Mouse (Mus musculus) hindbrain, postnatal 0 days (tissue): ENCODE measurements at regions not wholly inside any gene's neighbourhood (a gene's known extent, or its start where the extent isn't known, plus 50 kb on each side); places are given as distances from the start of the nearest gene placed in this dataset.
A peak's percentile ranks its signal among the peaks of the same experiment; 100 is the strongest.

Experiments used
- ATAC-seq: fragments of 200-750 bp; cut with Nextera tagmentation; 2 replicates; pipeline ENCODE4 v1.8.0; 2017; ENCODE audit warnings: mild to moderate bottlenecking, moderate TSS enrichment, moderate library complexity
- DNase-seq: peaks from one replicate; pipeline ENCODE4 v3.0.0-alpha.2; 2015; ENCODE audit warnings: low spot score
- H3K27ac ChIP-seq: fragments of 300-500 bp; sonication (generic); 2 replicates; pipeline ENCODE4 v1.5.1; 2014; ENCODE audit warnings: mild to moderate bottlenecking
- H3K27me3 ChIP-seq: fragments of 300-500 bp; sonication (generic); 2 replicates; pipeline ENCODE4 v1.6.1; 2014; ENCODE audit warnings: low read length, mixed read lengths; ENCODE audit not compliant: insufficient read depth
- H3K36me3 ChIP-seq: fragments of 300-500 bp; sonication (generic); 2 replicates; pipeline ENCODE4 v1.6.1; 2014; ENCODE audit warnings: low read length, mixed read lengths; ENCODE audit not compliant: insufficient read depth
- H3K4me1 ChIP-seq: fragments of 300-500 bp; sonication (generic); 2 replicates; pipeline ENCODE4 v1.6.1; 2014; ENCODE audit warnings: antibody characterized with exemption, low read length, mixed read lengths; ENCODE audit not compliant: insufficient read depth
- H3K4me2 ChIP-seq: fragments of 300-500 bp; sonication (generic); 2 replicates; pipeline ENCODE4 v1.6.1; 2014; ENCODE audit warnings: low read depth, mild to moderate bottlenecking, low read length, moderate library complexity, mixed read lengths
- H3K4me3 ChIP-seq: fragments of 300-500 bp; sonication (generic); 2 replicates; pipeline ENCODE4 v1.5.1; 2014; ENCODE audit warnings: low read length
- H3K9ac ChIP-seq: fragments of 300-500 bp; sonication (generic); replicated peaks from 2 replicates; pipeline ENCODE4 v1.6.1; 2014; ENCODE audit warnings: mild to moderate bottlenecking, low read length, moderate library complexity, mixed read lengths
- H3K9me3 ChIP-seq: fragments of 300-500 bp; sonication (generic); 2 replicates; pipeline ENCODE4 v1.6.1; 2016; ENCODE audit warnings: low read length, mixed read lengths
- CTCF ChIP-seq: IDR thresholded peaks from 2 replicates; pipeline ENCODE4 v1.5.1; 2016; ENCODE audit warnings: antibody characterized with exemption, control low read depth, low read depth
- WGBS: fragments of 180-500 bp; shearing (Covaris S2); extraction: QIAGEN DNeasy Blood & Tissue Kit; methylation state at CpG from one replicate; pipeline ENCODE4 v1.1.7; 2014; 5-methylcytosine and 5-hydroxymethylcytosine counted together

DNA sequence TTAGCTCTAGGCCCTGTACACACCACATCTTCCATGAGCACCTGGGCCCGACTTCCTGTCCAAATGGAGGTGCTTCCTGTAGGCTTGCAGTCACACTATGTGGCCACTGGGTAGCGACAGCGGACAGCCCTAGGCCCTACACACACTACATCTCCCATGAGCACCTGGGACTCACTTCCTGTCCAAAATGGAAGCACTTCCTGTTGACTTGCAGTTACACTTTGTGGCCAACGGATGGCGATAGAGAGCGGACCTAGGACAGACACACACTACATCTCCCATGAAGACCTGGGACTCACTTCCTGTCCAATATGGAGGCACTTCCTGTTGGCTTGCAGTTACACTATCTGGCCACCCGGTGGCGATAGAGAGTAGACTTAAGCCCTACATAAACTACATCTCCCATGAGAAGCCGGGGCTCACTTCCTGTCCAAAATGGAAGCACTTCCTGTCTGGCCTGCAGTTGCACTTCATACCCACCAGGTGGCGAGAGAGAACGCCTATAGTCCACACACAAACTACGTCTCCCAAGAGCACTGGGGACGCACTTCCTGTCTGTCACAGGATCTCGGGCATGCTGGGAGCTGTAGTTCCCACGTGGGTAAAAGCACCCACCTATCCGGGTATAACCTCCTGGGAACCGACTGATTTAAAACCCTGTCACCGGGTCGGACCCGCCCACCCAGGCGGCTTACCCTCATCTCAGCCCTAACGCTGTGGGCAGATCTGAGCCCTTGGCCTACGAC lies 96.1 kb upstream of the Rab39b start:
- no peaks in the 10 kb centered on the region for H3K36me3 ChIP-seq
- 14% methylated on average over 23 of the region's 23 CpGs for WGBS
- no peaks in the 10 kb centered on the region for H3K27me3 ChIP-seq
- peak overlapping the region; percentile 32 for H3K4me3 ChIP-seq
- peak; percentile 97 for ATAC-seq
- no peak overlapping the region for H3K27ac ChIP-seq
- H3K4me1 ChIP-seq, result no peaks in the 10 kb centered on the region
- H3K9ac ChIP-seq, result no peak overlapping the region
- peak overlapping the region; percentile 27; the same call in 1 of the 2 replicates for H3K4me2 ChIP-seq
- H3K9me3 ChIP-seq, result no peaks in the 10 kb centered on the region
- peak; percentile 96 for DNase-seq
- peak; percentile 84 for TF ChIP-seq CTCF

DNA sequence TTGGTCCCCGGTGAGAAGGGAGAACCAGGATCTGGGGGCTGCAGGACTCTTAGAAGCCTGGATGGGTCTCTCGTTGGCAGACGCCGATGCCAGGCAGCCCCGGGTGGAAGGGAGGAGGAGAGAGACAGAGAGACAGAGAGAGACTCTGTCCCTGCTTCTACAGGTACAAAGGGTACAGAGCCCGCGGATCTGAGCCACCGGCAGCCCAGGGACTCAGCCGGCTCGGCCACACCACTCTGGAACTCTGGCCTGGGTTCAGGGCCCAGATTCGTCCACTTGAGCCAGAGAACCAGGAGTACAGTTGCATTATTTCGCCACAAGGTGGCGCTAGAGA lies 95.5 kb upstream of the Rab39b start:
- no peak for DNase-seq
- ATAC-seq, result no peak
- Histone ChIP-seq H3K9me3 (no peaks in the 10 kb centered on the region), H3K4me2 (peak overlapping the region; percentile 47), H3K4me3 (peak overlapping the region; percentile 31), H3K27me3 (no peaks in the 10 kb centered on the region), H3K36me3 (no peaks in the 10 kb centered on the region), H3K27ac (peak overlapping the region; percentile 20; the same call in 1 of the 2 replicates), H3K4me1 (no peaks in the 10 kb centered on the region), H3K9ac (peak overlapping the region; percentile 51)
- no peak for TF ChIP-seq CTCF
- 48% methylated on average over 13 of the region's 13 CpGs for WGBS

DNA sequence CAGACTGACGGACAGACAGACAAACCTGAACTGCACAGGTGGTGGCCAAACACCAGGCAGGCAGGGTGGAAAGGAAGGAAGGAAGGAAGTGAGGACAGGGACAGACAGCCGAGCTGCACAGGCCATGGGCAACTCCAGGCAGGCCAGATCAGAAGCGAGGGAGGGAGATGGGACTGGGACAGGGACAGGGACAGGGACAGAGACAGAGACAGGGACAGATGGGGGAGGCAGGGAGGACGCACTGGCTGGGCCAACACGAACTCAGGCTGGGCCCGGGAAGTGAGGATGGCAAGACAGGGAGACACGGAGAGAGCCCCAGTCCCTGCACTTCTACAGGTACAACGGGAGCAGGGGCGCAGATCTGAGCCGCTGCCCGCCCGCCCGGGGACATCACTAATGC lies 94.9 kb upstream of the Rab39b start:
- WGBS, result 87% methylated on average over 13 of the region's 13 CpGs

DNA sequence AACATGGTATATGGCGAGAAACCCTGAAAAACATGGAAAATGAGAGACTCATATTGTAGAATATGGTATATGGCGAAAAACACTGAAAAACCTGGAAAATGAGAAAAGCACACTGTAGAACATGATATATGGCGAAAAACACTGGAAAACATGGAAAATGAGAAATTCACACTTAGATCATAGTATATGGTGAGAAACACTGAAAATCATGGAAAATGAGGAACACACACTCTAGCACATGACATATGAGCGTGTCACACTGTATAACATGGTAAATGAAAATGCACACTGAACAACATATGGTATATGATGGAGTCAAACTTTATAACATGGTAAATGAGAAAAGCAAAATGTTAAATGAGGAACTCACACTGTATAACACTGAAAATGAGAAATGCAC lies 89.6 kb upstream of the Rab39b start:
- ATAC-seq (no peak), DNase-seq (no peak)
- H3K4me3 ChIP-seq, result no peak overlapping the region
- H3K4me2 ChIP-seq, result no peak overlapping the region
- no peak overlapping the region for H3K9ac ChIP-seq
- no peaks in the 10 kb centered on the region for H3K36me3 ChIP-seq
- no peak for TF ChIP-seq CTCF
- no peaks in the 10 kb centered on the region for H3K4me1 ChIP-seq
- 97% methylated on average over 4 of the region's 4 CpGs for WGBS
- H3K9me3 ChIP-seq, result no peaks in the 10 kb centered on the region
- H3K27me3 ChIP-seq, result no peaks in the 10 kb centered on the region
- no peak overlapping the region for H3K27ac ChIP-seq

More for the DNA sequence above, 94.9 kb upstream of the Rab39b start:
- Histone ChIP-seq H3K27ac (peak overlapping the region; percentile 20; the same call in 1 of the 2 replicates), H3K27me3 (no peaks in the 10 kb centered on the region), H3K4me1 (no peaks in the 10 kb centered on the region), H3K36me3 (no peaks in the 10 kb centered on the region), H3K4me2 (peak overlapping the region; percentile 47), H3K9me3 (no peaks in the 10 kb centered on the region), H3K4me3 (peak overlapping the region; percentile 31), H3K9ac (peak overlapping the region; percentile 51)
- ATAC-seq (no peak), DNase-seq (no peak)
- no peak for TF ChIP-seq CTCF

DNA sequence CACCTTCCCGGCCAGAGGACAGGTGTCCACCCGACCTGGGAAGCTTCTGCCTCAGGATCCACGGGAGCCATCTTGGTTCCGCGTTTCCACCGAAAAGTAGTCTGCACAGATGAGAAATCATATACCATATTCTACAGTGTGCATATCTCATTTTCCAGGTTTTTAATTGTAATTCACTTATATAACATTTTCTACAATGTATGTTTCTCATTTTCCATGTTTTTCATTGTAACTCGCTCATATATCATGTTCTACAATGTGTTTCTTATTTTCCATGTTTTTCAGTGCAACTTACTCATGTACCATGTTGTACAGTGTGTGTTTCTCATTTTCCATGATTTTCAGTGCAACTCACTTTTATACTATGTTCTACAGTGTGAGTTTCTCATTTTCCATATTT lies 65.4 kb upstream of the Rab39b start:
- Histone ChIP-seq H3K36me3 (no peaks in the 10 kb centered on the region), H3K4me1 (no peaks in the 10 kb centered on the region), H3K4me2 (no peak overlapping the region), H3K9me3 (no peaks in the 10 kb centered on the region), H3K4me3 (no peak overlapping the region), H3K9ac (no peak overlapping the region), H3K27me3 (no peaks in the 10 kb centered on the region), H3K27ac (no peak overlapping the region)
- DNase-seq, result no peak
- no peak for ATAC-seq
- TF ChIP-seq CTCF, result no peak
- WGBS, result 94% methylated on average over 7 of the region's 7 CpGs
